Mouse (Mus musculus) liver, embryonic 14.5 days (tissue): ENCODE measurements around the gene Cpb2. TPM values are rescaled to one million over a fixed set of nuclear protein-coding genes. Genes with fewer than 3 reads are reported as not detected.

ENCODE experiments used
- ATAC-seq: fragments of 200-750 bp; cut with Nextera tagmentation; 2 replicates; pipeline ENCODE4 v1.8.0; 2017; ENCODE audit warnings: moderate number of reproducible peaks, mild to moderate bottlenecking, moderate library complexity; ENCODE audit not compliant: insufficient read depth
- DNase-seq, 3 experiments: peaks; one replicate each; pipeline ENCODE4 v3.0.0-alpha.2; 2012 to 2013; ENCODE audit warnings: low read depth in 3 of 3, low spot score in 3 of 3
- H3K27ac ChIP-seq: fragments of 300-500 bp; sonication (generic); 2 replicates; pipeline ENCODE4 v1.5.1; 2014; ENCODE audit warnings: moderate library complexity, mild to moderate bottlenecking, control low read depth, inconsistent platforms
- H3K27me3 ChIP-seq: fragments of 300-500 bp; sonication (generic); 2 replicates; pipeline ENCODE4 v1.6.1; 2014; ENCODE audit warnings: mild to moderate bottlenecking, low read length, moderate library complexity; ENCODE audit not compliant: control insufficient read depth, insufficient read depth
- H3K36me3 ChIP-seq: fragments of 300-500 bp; sonication (generic); replicated peaks from 2 replicates; pipeline ENCODE4 v1.6.1; 2014; ENCODE audit warnings: low read depth; ENCODE audit not compliant: control insufficient read depth, insufficient read depth
- H3K4me1 ChIP-seq, 2 experiments: fragments of 200-500 bp in 1 of 2; fragments of 300-500 bp in 1 of 2; sonication (generic) in 1 of 2; replicated peaks; 2 replicates each; pipeline ENCODE4 v1.6.1; 2012 to 2014; ENCODE audit warnings: antibody characterized with exemption in 1 of 2, inconsistent platforms in 1 of 2, low read length in 1 of 2; ENCODE audit not compliant: control insufficient read depth in 2 of 2, insufficient read depth in 2 of 2
- H3K4me2 ChIP-seq: fragments of 300-500 bp; sonication (generic); 2 replicates; pipeline ENCODE4 v1.6.1; 2014; ENCODE audit warnings: low read depth, mild to moderate bottlenecking, control low read depth, moderate library complexity
- H3K4me3 ChIP-seq, 2 experiments: fragments of 200-500 bp in 1 of 2; fragments of 300-500 bp in 1 of 2; sonication (generic) in 1 of 2; 2 replicates each; pipeline ENCODE4 v1.5.1; 2012 to 2014; ENCODE audit warnings: low read depth in 2 of 2, low read length in 2 of 2, mild to moderate bottlenecking in 2 of 2, control low read depth in 1 of 2, inconsistent platforms in 1 of 2, moderate library complexity in 1 of 2; ENCODE audit not compliant: insufficient read depth in 1 of 2
- H3K9ac ChIP-seq: fragments of 300-500 bp; sonication (generic); replicated peaks from 2 replicates; pipeline ENCODE4 v1.6.1; 2014; ENCODE audit warnings: mild to moderate bottlenecking, control low read depth, moderate library complexity
- H3K9me3 ChIP-seq: fragments of 300-500 bp; sonication (generic); 2 replicates; pipeline ENCODE4 v1.6.1; 2016; ENCODE audit warnings: low read length, mixed read lengths; ENCODE audit not compliant: control insufficient read depth
- CTCF ChIP-seq: IDR thresholded peaks from 2 replicates; pipeline ENCODE4 v1.5.1; 2016; ENCODE audit warnings: antibody characterized with exemption, low read depth, control low read depth
- EP300 ChIP-seq: IDR thresholded peaks from 2 replicates; pipeline ENCODE4 v1.6.1; 2016; ENCODE audit warnings: antibody characterized with exemption, low read depth
- WGBS: fragments of 180-500 bp; shearing (Covaris S2); extraction: QIAGEN DNeasy Blood & Tissue Kit; methylation state at CpG from one replicate; pipeline ENCODE4 v1.1.7; 2014; ENCODE audit not compliant: insufficient replicate concordance; 5-methylcytosine and 5-hydroxymethylcytosine counted together
- polyA plus RNA-seq, 2 experiments: library from polyadenylated mRNA; depleted of rRNA in 1 of 2; stranded (reverse) in 1 of 2; unstranded in 1 of 2; fragments of >200 nt; fragmentation: Nextera tagmentation in 1 of 2; extraction: Ambion mirVana in 1 of 2; gene quantifications; 2 replicates each; pipeline versions ENCODE4 v1.2.1 to v1.2.3; 2012 to 2014

Cpb2 gene
- polyA plus RNA-seq, 2 experiments, result 62.1 to 93.5 TPM

- no peak for ATAC-seq
- Histone ChIP-seq H3K4me2 (no peak overlapping the region), H3K36me3 (no peaks in the 10 kb centered on the region), H3K4me1 (peaks cover 0 to 7% of the 10 kb centered on the region in 2 experiments; a peak in 2 of 4 replicates), H3K9ac (no peak overlapping the region), H3K27ac (no peak overlapping the region), H3K27me3 (no peaks in the 10 kb centered on the region), H3K9me3 (no peaks in the 10 kb centered on the region), H3K4me3 (no peak overlapping the region)
- DNase-seq, result no peak
- 76% methylated on average over 2 of the region's 2 CpGs for WGBS
- TF ChIP-seq EP300, result no peak
- TF ChIP-seq CTCF, result no peak
Measured at GRCm38 (mm10) chr14:75218843-75219242, 23.2 kb upstream of the Cpb2 start.

- Histone ChIP-seq H3K9ac (no peak overlapping the region), H3K36me3 (no peaks in the 10 kb centered on the region), H3K27me3 (no peaks in the 10 kb centered on the region), H3K4me3 (no peak overlapping the region), H3K9me3 (no peaks in the 10 kb centered on the region), H3K27ac (no peak overlapping the region), H3K4me2 (no peak overlapping the region), H3K4me1 (peaks cover 0 to 7% of the 10 kb centered on the region in 2 experiments; a peak in 2 of 4 replicates)
- DNase-seq (no peak), ATAC-seq (no peak)
- 44% methylated on average over 5 of the region's 5 CpGs for WGBS
- TF ChIP-seq EP300 (no peak), CTCF (no peak)
Measured at GRCm38 (mm10) chr14:75219250-75219913, 22.7 kb upstream of the Cpb2 start.

- H3K27me3 ChIP-seq, result no peaks in the 10 kb centered on the region
- no peaks in the 10 kb centered on the region for H3K36me3 ChIP-seq
- no peak overlapping the region for H3K9ac ChIP-seq
- no peak for TF ChIP-seq EP300
- TF ChIP-seq CTCF, result no peak
- no peaks in the 10 kb centered on the region for H3K9me3 ChIP-seq
- no peak for ATAC-seq
- WGBS, result 59% methylated on average over 6 of the region's 6 CpGs
- H3K4me1 ChIP-seq, result peaks cover 0 to 7% of the 10 kb centered on the region in 2 experiments; a peak in 2 of 4 replicates
- H3K27ac ChIP-seq, result no peak overlapping the region
- no peak overlapping the region for H3K4me3 ChIP-seq
- DNase-seq, result no peak
- H3K4me2 ChIP-seq, result no peak overlapping the region
Measured at GRCm38 (mm10) chr14:75222386-75222785, 19.7 kb upstream of the Cpb2 start.

- 32% methylated on average over 6 of the region's 6 CpGs for WGBS
- H3K27ac ChIP-seq, result no peak overlapping the region
- H3K9ac ChIP-seq, result no peak overlapping the region
- no peak overlapping the region for H3K4me3 ChIP-seq
- DNase-seq (no peak), ATAC-seq (no peak)
- TF ChIP-seq CTCF (no peak), EP300 (no peak)
- no peaks in the 10 kb centered on the region for H3K36me3 ChIP-seq
- H3K27me3 ChIP-seq, result no peaks in the 10 kb centered on the region
- H3K9me3 ChIP-seq, result no peaks in the 10 kb centered on the region
- H3K4me2 ChIP-seq, result no peak overlapping the region
- H3K4me1 ChIP-seq, result peaks cover 0 to 2% of the 10 kb centered on the region in 2 experiments; a peak in 1 of 4 replicates
Measured at GRCm38 (mm10) chr14:75227453-75228084, 14.5 kb upstream of the Cpb2 start.

GRCm38 (mm10) chr14:75229834-75230233 is 12.3 kb upstream of the Cpb2 start:
- Histone ChIP-seq H3K4me3 (no peak overlapping the region), H3K9ac (no peak overlapping the region), H3K27ac (no peak overlapping the region), H3K4me1 (peaks cover 0 to 6% of the 10 kb centered on the region in 2 experiments; a peak in 1 of 4 replicates), H3K27me3 (no peaks in the 10 kb centered on the region), H3K4me2 (no peak overlapping the region), H3K9me3 (no peaks in the 10 kb centered on the region), H3K36me3 (no peaks in the 10 kb centered on the region)
- DNase-seq, result peak in 2 of 3 experiments; percentile 34 to 48
- TF ChIP-seq CTCF, result peak; percentile 82
- no peak for TF ChIP-seq EP300
- ATAC-seq, result no peak
- 43% methylated on average over 2 of the region's 2 CpGs for WGBS
